Mouse (Mus musculus) A20 (cell line): ENCODE measurements around the gene Slc26a8.
A peak's percentile ranks its signal among the peaks of the same experiment; 100 is the strongest.

Experiments used
- DNase-seq: peaks from one replicate; pipeline ENCODE4 v3.0.0-alpha.2; 2011; ENCODE audit warnings: low read depth, low spot score

Gene Slc26a8

GRCm38 (mm10) chr17:28643697-28644096, 46.3 kb downstream of the Slc26a8 start:
- DNase-seq = no peak

GRCm38 (mm10) chr17:28640113-28640512, 49.9 kb downstream of the Slc26a8 start:
- DNase-seq = peak; percentile 24

DNA sequence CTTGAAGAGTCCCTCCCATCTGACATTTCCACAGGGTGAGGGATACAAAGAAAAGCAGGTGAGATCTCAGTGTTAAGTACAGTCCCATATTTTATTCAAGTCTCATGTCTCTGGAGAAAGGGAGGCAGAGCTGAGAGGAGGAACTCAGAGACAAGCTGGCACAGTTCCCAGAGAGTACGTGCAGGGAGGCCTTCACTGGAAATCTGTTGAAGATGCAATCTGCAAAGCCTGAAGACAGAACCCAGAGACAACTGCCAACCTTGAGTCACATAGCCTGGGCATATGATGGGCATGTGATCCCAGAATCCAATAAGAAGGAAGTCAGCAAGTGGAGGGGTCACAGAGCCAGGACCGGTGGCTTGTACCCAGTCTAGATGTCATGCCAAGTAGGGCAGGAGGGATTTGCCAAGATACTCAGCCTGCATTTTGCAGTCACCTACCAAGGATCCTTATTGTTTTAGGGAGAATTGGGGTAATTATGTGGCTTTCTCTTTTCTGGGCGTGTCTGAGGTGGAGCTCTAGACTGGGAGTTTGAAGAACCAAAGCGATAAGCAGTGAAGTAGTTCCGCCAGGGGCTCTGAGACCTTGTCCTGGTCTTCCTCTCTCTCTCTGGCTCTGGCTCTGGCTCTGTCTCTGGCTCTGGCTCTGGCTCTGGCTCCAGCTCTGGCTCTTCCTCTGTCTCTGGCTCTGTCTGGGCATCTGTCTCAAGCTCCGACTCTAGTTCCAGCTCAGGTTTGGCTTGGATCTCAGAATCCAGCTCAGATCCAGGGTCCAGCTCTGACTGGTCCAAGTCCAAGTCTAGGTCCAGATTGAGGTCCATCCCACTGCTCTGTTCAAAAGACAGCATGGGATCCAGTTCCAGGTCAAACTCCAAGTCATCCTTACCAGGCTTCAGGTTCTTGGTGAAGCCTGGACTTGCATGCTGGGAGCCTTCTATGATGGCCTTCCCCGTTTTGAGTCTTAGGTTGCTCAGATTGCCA, 52.0 kb downstream of the Slc26a8 start:
- DNase-seq = no peak

DNA sequence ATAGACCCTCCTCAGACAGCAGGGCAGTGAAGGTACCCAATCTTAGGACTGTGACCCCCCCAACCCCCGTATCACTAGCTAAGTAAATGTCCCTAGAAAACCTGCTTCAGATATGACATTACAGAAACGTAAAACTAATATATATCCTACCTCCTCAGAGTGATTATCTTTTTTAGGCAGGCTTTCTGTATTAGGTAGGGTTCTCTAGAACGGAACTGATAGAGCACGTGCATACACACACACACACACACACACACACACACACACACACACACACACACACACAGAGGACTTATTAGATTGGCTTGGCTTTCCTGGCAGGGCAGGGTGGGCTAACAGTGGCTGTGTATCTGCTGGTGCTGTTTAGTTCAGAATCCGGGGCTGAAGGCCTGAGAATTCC, 54.2 kb downstream of the Slc26a8 start:
- DNase-seq = no peak

DNA sequence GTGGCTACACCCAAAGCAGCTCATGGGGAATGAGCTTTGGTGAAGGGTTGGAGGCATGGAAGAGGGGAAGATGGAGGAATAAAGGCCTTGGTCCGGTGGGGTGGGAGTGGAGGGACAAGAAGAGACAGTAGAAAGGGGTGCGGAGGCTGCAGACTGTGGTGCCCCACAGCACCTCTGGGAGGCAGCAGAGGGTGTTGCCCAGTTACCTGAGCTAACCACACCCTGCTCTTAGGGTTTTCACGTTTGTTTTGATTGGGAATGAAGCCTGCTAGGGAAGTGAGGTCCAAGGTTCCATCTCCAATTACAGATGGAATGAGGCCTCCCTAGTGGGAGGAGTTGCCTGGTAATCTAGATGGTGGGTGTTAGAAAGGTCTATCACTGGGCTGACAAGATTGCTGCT, 60.9 kb downstream of the Slc26a8 start:
- DNase-seq = no peak

GRCm38 (mm10) chr17:28628248-28629124, 61.5 kb downstream of the Slc26a8 start:
- DNase-seq = no peak

GRCm38 (mm10) chr17:28626937-28627336, 63.1 kb downstream of the Slc26a8 start:
- DNase-seq = no peak

DNA sequence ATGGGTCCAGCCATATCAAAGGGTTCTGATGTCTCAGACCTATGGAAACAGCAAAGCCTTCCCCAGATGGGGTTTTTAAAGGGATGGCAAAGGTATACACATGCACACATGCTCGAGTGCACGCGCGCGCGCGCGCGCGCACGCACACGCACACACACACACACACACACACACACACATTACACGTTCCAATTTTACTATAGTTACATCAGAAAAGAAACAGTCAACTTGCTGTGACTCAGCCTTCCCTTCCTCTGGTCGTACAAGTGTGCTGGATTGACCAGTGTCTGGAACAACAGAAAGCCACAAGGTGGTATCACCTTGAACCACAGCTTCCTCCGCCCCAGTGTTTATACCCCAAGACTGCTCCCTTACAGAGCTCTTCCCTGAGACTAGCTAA, 64.7 kb downstream of the Slc26a8 start:
- DNase-seq = peak; percentile 25

DNA sequence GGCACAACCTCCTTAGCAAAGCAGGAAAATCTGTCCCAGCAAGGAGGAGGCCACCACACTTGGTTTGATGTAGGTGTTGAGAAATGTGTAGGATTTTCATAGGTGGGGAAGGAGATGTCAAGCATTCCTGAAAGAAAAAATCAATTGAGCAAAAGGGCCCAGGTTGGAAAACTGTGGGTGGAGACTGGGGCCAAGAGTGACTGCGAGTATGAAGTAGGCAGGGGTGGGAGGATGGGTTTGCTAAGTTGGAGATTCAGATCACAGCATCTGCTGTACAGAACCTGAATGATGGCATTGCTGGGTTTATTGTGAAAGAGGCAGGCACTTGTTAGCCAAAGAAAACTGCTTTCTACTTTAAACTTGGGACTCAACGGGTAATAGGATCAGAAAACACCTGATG, 65.2 kb downstream of the Slc26a8 start:
- DNase-seq = no peak

DNA sequence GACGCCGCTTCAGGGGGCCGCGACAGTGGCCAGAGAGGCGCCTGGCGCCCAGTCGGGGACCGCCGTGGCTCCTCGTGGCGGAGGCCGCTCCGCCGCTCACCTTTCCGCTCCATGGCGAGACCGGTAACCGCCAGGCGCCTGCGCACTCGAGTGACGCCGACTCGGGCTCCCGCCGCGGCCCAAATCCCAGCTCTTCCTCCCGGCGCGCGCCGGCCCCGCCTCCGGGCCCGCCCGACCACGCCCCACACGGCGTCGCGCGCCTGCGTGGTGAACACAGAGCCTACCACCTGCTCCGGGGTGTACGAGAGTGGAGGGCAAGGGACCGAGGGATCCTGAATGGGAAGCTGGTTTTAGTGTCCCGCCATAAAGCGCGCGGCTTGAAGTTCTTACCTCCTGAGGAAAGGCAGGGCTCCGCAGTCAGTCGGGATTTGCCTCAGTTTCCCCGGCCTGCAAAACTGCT, 67.7 kb downstream of the Slc26a8 start, which contains the start of gene Srpk1:
Gene Srpk1, minus strand, starts transcription at position 410 of the 460 bp plus-strand sequence.
- peak; percentile 93 for DNase-seq

DNA sequence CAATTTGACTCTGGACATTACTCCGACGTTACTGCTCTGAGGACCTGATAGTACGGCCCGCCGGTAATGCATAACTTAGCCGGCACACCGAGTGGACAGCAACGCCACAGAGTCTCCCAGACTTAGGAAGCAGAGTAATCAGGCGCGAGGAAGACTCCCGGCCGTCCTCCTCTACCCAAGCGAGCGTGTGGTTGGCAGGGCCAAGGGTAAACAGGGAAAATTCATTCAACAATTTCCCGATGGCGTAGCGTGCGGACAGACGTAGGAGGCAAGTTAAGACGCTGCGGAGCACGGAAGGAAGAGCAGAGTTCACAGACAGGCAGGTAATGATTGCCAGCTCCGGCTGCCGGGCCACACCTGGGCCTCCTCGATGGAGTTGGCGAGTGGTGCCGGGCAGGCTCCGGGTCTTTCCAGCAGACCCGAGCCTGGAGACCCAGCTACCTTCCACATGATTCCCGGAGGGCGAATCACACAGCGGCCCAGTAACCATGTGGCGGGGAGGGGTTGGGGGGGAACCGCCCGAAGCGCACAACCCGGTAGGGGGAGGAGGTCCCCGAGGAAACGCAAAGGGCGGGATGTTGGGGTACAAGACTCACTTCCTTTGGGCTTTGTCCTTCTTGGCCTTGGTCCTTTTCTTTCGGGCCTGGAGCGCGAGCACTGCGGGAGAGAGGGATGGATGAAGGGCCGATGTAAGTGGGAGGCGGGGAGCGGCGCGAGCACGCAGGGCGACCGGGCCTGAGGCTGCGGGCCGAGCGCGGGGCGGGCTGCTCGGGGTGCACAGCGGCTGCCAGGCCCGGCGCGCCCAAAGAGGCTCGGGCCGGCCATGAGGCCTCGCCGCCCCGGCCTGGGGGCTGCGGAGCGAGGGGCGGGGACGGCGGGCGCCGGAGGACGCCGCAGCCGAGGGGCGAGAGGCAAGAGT, 68.4 kb downstream of the Slc26a8 start:
- DNase-seq = peak; percentile 67

DNA sequence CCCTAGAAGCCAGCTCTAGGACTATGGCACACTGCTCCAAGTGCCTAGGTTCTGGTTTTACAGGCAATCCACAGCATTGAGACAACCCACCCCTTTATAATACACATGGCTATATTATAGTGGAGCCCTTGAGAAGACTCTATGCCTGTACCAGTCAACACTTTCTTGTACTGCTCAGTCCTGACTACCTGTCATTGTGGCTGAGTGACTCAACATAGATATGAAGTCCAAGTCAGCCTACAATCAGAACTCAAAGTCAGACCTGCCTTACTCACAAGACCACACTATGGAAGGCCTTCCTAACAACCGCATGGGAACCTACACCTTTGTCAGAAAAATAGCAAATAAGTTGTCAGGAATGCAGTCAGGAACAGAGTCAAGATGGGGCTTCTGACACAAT, 71.3 kb downstream of the Slc26a8 start:
- no peak for DNase-seq

GRCm38 (mm10) chr17:28618124-28618523, 71.9 kb downstream of the Slc26a8 start:
- no peak for DNase-seq

DNA sequence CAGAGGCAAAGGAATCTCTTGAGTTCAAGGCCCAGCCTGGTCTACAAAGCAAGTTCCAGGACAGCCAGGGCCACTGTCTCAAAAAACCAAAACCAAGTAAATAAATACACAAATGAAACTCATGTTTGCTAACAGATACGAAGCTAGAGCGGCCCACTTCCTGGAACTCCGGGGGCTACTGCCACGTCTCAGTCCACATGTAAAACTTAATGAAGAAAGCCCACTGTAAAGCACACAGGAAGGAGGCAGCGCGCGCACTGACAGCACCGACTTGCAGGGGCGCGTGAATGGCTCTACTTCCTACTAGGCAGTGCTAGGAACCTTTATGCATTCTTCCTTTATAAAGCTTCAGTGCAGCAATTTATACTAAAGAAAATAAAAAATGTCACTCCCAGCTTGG, 72.4 kb downstream of the Slc26a8 start:
- no peak for DNase-seq

DNA sequence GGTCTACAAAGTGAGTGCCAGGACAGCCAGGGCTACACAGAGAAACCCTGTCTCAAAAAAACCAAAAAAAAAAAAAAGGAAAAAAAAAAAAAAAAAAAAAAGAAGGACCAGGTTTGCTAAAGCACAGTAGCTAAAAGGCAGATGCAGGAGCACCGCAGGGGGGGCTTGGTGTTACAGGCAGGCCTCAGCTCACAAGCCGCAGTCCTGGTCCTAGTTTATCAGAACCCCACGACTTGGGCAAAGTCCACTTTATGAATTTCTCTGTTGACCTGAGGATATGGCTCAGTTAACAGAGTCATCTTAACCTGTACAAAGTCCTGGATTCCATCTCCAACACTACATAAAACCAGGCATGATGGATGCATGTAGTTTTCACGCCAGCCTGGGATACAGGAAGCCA, 74.7 kb downstream of the Slc26a8 start:
- DNase-seq = no peak

DNA sequence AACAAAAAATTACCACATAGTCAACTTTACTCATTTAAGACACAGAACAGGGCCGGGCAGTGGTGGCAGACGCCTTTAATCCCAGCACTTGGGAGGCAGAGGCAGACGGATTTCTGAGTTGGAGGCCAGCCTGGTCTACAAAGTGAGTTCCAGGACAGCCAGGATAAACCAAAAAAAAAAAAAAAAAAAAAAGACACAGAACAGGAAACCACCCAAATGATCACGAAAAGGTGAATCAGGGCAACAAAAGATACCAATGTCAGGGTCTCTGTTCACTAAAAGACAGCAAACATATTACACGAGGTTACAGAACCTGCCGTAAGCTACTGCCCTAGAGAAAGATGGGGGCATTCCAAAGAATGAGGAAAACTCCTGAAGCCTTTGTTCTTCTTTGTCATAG, 76.9 kb downstream of the Slc26a8 start:
- DNase-seq = no peak

- DNase-seq = no peak
Measured at GRCm38 (mm10) chr17:28612603-28613002, 77.4 kb downstream of the Slc26a8 start.

DNA sequence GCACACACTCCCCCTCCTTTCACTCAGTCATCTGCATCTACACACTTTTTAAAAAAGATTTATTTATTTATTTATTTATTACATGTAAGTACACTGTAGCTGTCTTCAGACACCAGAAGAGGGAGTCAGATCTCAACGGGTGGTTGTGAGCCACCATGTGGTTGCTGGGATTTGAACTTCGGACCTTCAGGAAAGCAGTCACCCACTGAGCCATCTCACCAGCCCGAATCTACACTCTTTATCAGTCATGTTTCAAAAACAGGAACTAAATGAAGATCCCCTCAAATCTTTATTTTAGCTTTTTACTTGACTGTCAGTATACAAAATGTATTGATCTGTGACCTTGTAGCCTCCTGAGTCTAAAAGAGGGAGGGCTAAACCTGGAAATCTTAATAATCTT, 80.5 kb downstream of the Slc26a8 start:
- peak; percentile 15 for DNase-seq

DNA sequence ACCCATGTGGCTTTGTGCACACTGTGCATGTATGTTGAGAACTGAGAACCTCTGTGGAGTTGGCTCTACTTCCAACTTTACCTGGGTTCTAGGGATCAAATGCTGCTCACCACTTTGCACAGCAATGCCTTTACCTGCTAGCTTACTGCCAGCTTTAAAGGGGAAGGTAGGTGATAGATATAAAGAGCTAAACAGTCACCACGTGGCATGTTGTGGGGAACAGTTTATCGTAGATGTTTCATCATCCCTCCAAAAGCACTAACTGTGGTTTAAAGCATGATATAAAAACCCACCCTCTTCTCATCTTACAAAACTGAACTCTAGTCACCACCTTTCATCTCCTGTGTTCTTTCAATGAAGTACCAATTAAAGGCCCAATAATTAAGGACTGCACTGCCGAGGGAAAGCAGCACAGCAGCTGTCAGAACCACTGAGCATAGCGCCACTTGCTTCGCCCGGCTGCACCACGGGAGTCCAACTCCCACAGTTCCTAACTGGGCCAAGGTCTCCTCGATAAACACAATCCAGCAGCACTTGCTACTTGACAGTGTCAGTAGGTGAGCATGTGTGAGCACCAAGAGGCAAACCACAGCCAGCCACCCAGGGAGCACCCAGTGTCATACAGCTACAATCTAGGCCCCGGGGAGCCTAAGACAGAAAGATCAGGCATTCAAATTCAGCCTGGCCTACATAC, 88.3 kb downstream of the Slc26a8 start:
- no peak for DNase-seq

GRCm38 (mm10) chr17:28600780-28601179, 89.3 kb downstream of the Slc26a8 start:
- no peak for DNase-seq

DNA sequence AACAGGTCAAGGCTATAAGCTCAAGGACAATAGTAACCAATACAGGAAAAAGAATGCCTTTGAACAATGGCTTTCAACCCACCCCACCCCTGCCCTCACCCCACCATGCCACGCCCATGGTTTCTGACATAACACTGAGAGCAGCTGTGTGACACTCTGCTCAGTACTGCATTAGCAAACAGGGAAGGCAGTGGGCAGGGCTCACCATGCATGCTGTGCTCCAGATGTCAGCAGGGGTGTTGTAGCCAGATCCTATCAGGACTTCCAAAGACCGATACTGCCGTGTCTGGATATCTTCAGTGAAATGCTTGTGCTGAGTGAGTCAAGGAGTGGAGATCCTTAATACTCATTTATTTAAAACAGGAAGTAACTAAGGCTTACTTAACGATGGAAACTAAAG, 96.1 kb downstream of the Slc26a8 start:
- DNase-seq = peak; percentile 76
